Mouse (Mus musculus) embryonic stem cell, embryonic (primary cell): ENCODE data around the gene Prkn.

ENCODE experiments used
- CTCF ChIA-PET, 4 experiments: fragments of 300-600 bp in 2 of 4; fragments of 350-600 bp in 2 of 4; sonication (Branson Sonifier 250); formaldehyde crosslinking; loops; one replicate each; lab custom pipeline; 2022; ENCODE audit warnings: inconsistent platforms in 2 of 4; lab: Charles Lee
- POLR2A ChIA-PET, 4 experiments: fragments of 300-600 bp in 2 of 4; fragments of 350-600 bp in 2 of 4; sonication (Branson Sonifier 250); formaldehyde crosslinking; loops; one replicate each; lab custom pipeline; 2022; ENCODE audit warnings: antibody characterized with exemption in 4 of 4, inconsistent platforms in 1 of 4; lab: Charles Lee

Prkn gene

DNA sequence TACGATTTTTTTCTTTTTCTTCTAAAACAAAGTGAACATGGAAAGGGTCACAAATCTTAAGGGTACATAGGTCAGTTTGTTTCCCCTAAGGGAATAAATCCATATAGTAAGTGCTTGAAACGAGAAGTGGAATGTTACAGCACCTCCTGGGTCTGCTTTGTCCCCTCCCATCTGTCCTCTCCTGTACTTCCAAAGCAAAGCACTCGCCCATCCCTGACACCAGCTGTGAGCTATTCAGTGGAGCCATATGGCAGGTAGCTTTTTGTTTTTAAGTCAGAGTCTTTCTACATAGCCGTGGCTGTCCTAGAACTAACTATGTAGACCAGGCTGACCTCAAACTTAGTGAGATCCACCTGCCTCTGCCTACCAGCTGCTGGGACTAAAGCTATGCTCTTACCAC lies 1266.1 kb downstream of the Prkn start:
- CTCF ChIA-PET = interaction anchor here in 2 of 4 experiments (0.5 to 1.2 kb wide), 6 partner anchors 12 to 1172 kb away, joined by 3 to 8 read pairs (median 4); partner anchors contain the start of gene Agpat4 (in 1 of the 2)
- POLR2A ChIA-PET = interaction anchor here (0.6 to 6.8 kb wide), 46 partner anchors 8 to 1750 kb away, joined by 3 to 178 read pairs (median 4); partner anchors contain the start of gene Agpat4 (in 4 of the 4)
